10 mouse cellular contexts compared by ENCODE assay signal in the genomic region with DNA sequence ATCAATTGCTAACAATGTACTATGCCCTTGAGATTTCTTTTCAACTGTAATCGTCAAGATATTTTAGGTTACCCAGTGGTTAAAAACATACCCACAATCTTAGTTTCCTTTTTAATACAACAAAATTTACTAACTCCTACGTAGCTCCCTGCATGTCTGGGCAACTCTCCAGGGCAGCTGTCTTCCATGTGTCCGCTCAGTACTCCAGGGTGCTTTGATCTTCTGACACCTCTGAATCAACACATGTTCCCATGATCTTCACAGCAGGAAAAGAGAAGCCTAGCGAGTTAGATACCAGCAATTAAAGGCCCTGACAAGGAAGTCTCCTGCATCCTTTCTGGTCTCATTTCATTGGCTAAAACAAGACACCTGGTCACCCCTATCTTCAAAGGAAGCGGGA.
DNase-seq lines count a peak whose midpoint lies in the region; ATAC-seq and TF ChIP-seq lines count a peak whose summit lies in the region.
"Had no signal": no experiment of that assay in that cellular context is flagged by ENCODE, and none has a peak within 500 bp of the region (broad histone marks: within the 10 kb centered on the region; RNA-seq: fewer than 3 reads in every experiment).

No protein-coding gene starts in this region.

- no peak for TF ChIP-seq EP300 in lung, postnatal 0 days (IDR thresholded peaks at IDR 0.05)

- no peaks in the 10 kb centered on the region for H3K9me3 ChIP-seq in lung, postnatal 0 days (ENCODE audit: low read length)

- ATAC-seq in lung, postnatal 0 days, result peak; percentile 54
- no peak for ATAC-seq in megakaryocyte, adult 5-6 weeks (ENCODE audit: poor library complexity, severe bottlenecking)

- DNase-seq in embryo, embryonic 10 days (ENCODE audit: low spot score), result peak; percentile 14
- no peak for DNase-seq in embryo, embryonic 9.5 days (ENCODE audit: extremely low spot score)
- DNase-seq in left cerebral cortex, postnatal 4 days, result peak; percentile 15
- DNase-seq in left cerebral cortex, adult 9 months (ENCODE audit: low spot score in 2 of 2), result no peak
- peak; percentile 0 for DNase-seq in c-Kit-positive CD71-positive TER-119-positive erythroid progenitor cells, embryonic 14.5 days (ENCODE audit: low spot score)
- peak; percentile 43 for DNase-seq in lung, postnatal 0 days (ENCODE audit: low spot score)
- DNase-seq in T-cell, adult 2 months (ENCODE audit: low spot score), result no peak
- DNase-seq: cerebellum, postnatal 25 days; retina, postnatal 1 day had no signal

- H3K4me2 ChIP-seq in lung, postnatal 0 days (replicated peaks; ENCODE audit: low read depth, low read length), result no peak overlapping the region

- no peak overlapping the region for H3K9ac ChIP-seq in lung, postnatal 0 days (replicated peaks; ENCODE audit: low read depth)

- H3K4me1 ChIP-seq in lung, postnatal 0 days (ENCODE audit: insufficient read depth, low read depth, low read length), result no peaks in the 10 kb centered on the region

- H3K4me3 ChIP-seq in lung, postnatal 0 days (ENCODE audit: low read depth, low read length), result no peak overlapping the region

- H3K27me3 ChIP-seq in lung, postnatal 0 days (replicated peaks; ENCODE audit: insufficient read depth, low read length), result no peaks in the 10 kb centered on the region

- intact Hi-C loops in left cerebral cortex, postnatal 4 days (cut with DNase I), result no loop called here

- 36% methylated on average over 5 of the region's 5 CpGs for WGBS in lung, postnatal 0 days

- TF ChIP-seq CTCF in lung, postnatal 0 days (IDR thresholded peaks at IDR 0.05), result no peak

- no peaks in the 10 kb centered on the region for H3K36me3 ChIP-seq in lung, postnatal 0 days (ENCODE audit: insufficient read depth, low read length)

- no peak overlapping the region for H3K27ac ChIP-seq in lung, postnatal 0 days (ENCODE audit: low read length)

Comparison
In these comparisons a context has a peak if more than half of its experiments do, and no peak if none do; other contexts are left out.
1. DNase-seq: peak in embryo, embryonic 10 days (single experiment), left cerebral cortex, postnatal 4 days (single experiment), c-Kit-positive CD71-positive TER-119-positive erythroid progenitor cells, embryonic 14.5 days (single experiment) and lung, postnatal 0 days (single experiment); none in embryo, embryonic 9.5 days (single experiment), left cerebral cortex, adult 9 months (0 of 2) and T-cell, adult 2 months (single experiment).